Mouse (Mus musculus): ENCODE measurements at regions not wholly inside any gene's neighbourhood (a gene's known extent, or its start where the extent isn't known, plus 50 kb on each side); places are given as distances from the start of the nearest gene placed in this dataset.

GRCm38 (mm10) chr10:57090131-57090530, 396.1 kb upstream of the Hsf2 start:
- TF ChIP-seq CTCF (IDR thresholded peaks at IDR 0.05; ENCODE audit: borderline replicate concordance, insufficient read depth, low read depth, low read length) (no peak), POLR2A (IDR thresholded peaks at IDR 0.05; ENCODE audit: borderline replicate concordance, insufficient read depth, low read length) (no peak)
- Histone ChIP-seq H3K27ac (ENCODE audit: insufficient read depth, low read length) (no peak overlapping the region), H3K27me3 (ENCODE audit: control insufficient read depth, insufficient read depth, low read length) (no peaks in the 10 kb centered on the region), H3K4me3 (replicated peaks; ENCODE audit: insufficient read depth, low read depth, low read length) (no peak overlapping the region), H3K4me1 (ENCODE audit: control insufficient read depth, insufficient read depth, low read length) (no peaks in the 10 kb centered on the region)
- DNase-seq = no peak
- 98% methylated on average over 2 of the region's 2 CpGs for WGBS

GRCm38 (mm10) chr10:57095920-57096319, 390.3 kb upstream of the Hsf2 start:
- 10% methylated on average over 3 of the region's 3 CpGs for WGBS
- no peak overlapping the region for H3K4me3 ChIP-seq (replicated peaks; ENCODE audit: insufficient read depth, low read depth, low read length)
- DNase-seq = no peak

GRCm38 (mm10) chr10:57113359-57113758, 372.8 kb upstream of the Hsf2 start:
- H3K27me3 ChIP-seq (ENCODE audit: control insufficient read depth, insufficient read depth, low read length) = no peaks in the 10 kb centered on the region
- H3K4me3 ChIP-seq (replicated peaks; ENCODE audit: insufficient read depth, low read depth, low read length) = no peak overlapping the region
- no peak overlapping the region for H3K27ac ChIP-seq (ENCODE audit: insufficient read depth, low read length)
- TF ChIP-seq POLR2A (IDR thresholded peaks at IDR 0.05; ENCODE audit: borderline replicate concordance, insufficient read depth, low read length) (no peak), CTCF (IDR thresholded peaks at IDR 0.05; ENCODE audit: borderline replicate concordance, insufficient read depth, low read depth, low read length) (no peak)
- no peaks in the 10 kb centered on the region for H3K4me1 ChIP-seq (ENCODE audit: control insufficient read depth, insufficient read depth, low read length)
- 87% methylated on average over 2 of the region's 2 CpGs for WGBS
- DNase-seq = no peak

More at GRCm38 (mm10) chr10:57095920-57096319, 390.3 kb upstream of the Hsf2 start:
- TF ChIP-seq POLR2A (IDR thresholded peaks at IDR 0.05; ENCODE audit: borderline replicate concordance, insufficient read depth, low read length) (no peak), CTCF (IDR thresholded peaks at IDR 0.05; ENCODE audit: borderline replicate concordance, insufficient read depth, low read depth, low read length) (no peak)
- no peaks in the 10 kb centered on the region for H3K4me1 ChIP-seq (ENCODE audit: control insufficient read depth, insufficient read depth, low read length)
- H3K27me3 ChIP-seq (ENCODE audit: control insufficient read depth, insufficient read depth, low read length) = no peaks in the 10 kb centered on the region
- H3K27ac ChIP-seq (ENCODE audit: insufficient read depth, low read length) = no peak overlapping the region

- Histone ChIP-seq H3K27ac (ENCODE audit: insufficient read depth, low read length) (no peak overlapping the region), H3K27me3 (ENCODE audit: control insufficient read depth, insufficient read depth, low read length) (no peaks in the 10 kb centered on the region), H3K4me3 (replicated peaks; ENCODE audit: insufficient read depth, low read depth, low read length) (no peak overlapping the region), H3K4me1 (ENCODE audit: control insufficient read depth, insufficient read depth, low read length) (no peaks in the 10 kb centered on the region)
- TF ChIP-seq CTCF (IDR thresholded peaks at IDR 0.05; ENCODE audit: borderline replicate concordance, insufficient read depth, low read depth, low read length) (no peak), POLR2A (IDR thresholded peaks at IDR 0.05; ENCODE audit: borderline replicate concordance, insufficient read depth, low read length) (no peak)
- WGBS = 86% methylated on average over 8 of the region's 8 CpGs
- DNase-seq = no peak
Measured at GRCm38 (mm10) chr10:57114696-57115271, 371.4 kb upstream of the Hsf2 start.

- 48% methylated on average over 1 of the region's 1 CpGs for WGBS
- H3K27me3 ChIP-seq (ENCODE audit: control insufficient read depth, insufficient read depth, low read length) = no peaks in the 10 kb centered on the region
- DNase-seq = no peak
- H3K4me1 ChIP-seq (ENCODE audit: control insufficient read depth, insufficient read depth, low read length) = no peaks in the 10 kb centered on the region
- no peak for TF ChIP-seq CTCF (IDR thresholded peaks at IDR 0.05; ENCODE audit: borderline replicate concordance, insufficient read depth, low read depth, low read length)
- no peak for TF ChIP-seq POLR2A (IDR thresholded peaks at IDR 0.05; ENCODE audit: borderline replicate concordance, insufficient read depth, low read length)
- H3K4me3 ChIP-seq (replicated peaks; ENCODE audit: insufficient read depth, low read depth, low read length) = no peak overlapping the region
- H3K27ac ChIP-seq (ENCODE audit: insufficient read depth, low read length) = no peak overlapping the region
Measured at GRCm38 (mm10) chr10:57121514-57121913, 364.7 kb upstream of the Hsf2 start.

GRCm38 (mm10) chr10:57127185-57127584, 359.0 kb upstream of the Hsf2 start:
- TF ChIP-seq POLR2A (IDR thresholded peaks at IDR 0.05; ENCODE audit: borderline replicate concordance, insufficient read depth, low read length) = no peak
- no peak for TF ChIP-seq CTCF (IDR thresholded peaks at IDR 0.05; ENCODE audit: borderline replicate concordance, insufficient read depth, low read depth, low read length)
- no peak overlapping the region for H3K27ac ChIP-seq (ENCODE audit: insufficient read depth, low read length)
- no peaks in the 10 kb centered on the region for H3K4me1 ChIP-seq (ENCODE audit: control insufficient read depth, insufficient read depth, low read length)
- no peaks in the 10 kb centered on the region for H3K27me3 ChIP-seq (ENCODE audit: control insufficient read depth, insufficient read depth, low read length)
- 57% methylated on average over 3 of the region's 3 CpGs for WGBS
- DNase-seq = peak in 1 of 2 experiments; percentile 29
- no peak overlapping the region for H3K4me3 ChIP-seq (replicated peaks; ENCODE audit: insufficient read depth, low read depth, low read length)

- no peak for DNase-seq
- Histone ChIP-seq H3K4me3 (replicated peaks; ENCODE audit: insufficient read depth, low read depth, low read length) (no peak overlapping the region), H3K27me3 (ENCODE audit: control insufficient read depth, insufficient read depth, low read length) (no peaks in the 10 kb centered on the region), H3K27ac (ENCODE audit: insufficient read depth, low read length) (no peak overlapping the region), H3K4me1 (ENCODE audit: control insufficient read depth, insufficient read depth, low read length) (no peaks in the 10 kb centered on the region)
- 70% methylated on average over 4 of the region's 4 CpGs for WGBS
- TF ChIP-seq CTCF (IDR thresholded peaks at IDR 0.05; ENCODE audit: borderline replicate concordance, insufficient read depth, low read depth, low read length) (no peak), POLR2A (IDR thresholded peaks at IDR 0.05; ENCODE audit: borderline replicate concordance, insufficient read depth, low read length) (no peak)
Measured at GRCm38 (mm10) chr10:57156426-57156825, 329.8 kb upstream of the Hsf2 start.

- WGBS = 51% methylated on average over 9 of the region's 9 CpGs
- no peaks in the 10 kb centered on the region for H3K4me1 ChIP-seq (ENCODE audit: control insufficient read depth, insufficient read depth, low read length)
- no peak for TF ChIP-seq POLR2A (IDR thresholded peaks at IDR 0.05; ENCODE audit: borderline replicate concordance, insufficient read depth, low read length)
- no peak for TF ChIP-seq CTCF (IDR thresholded peaks at IDR 0.05; ENCODE audit: borderline replicate concordance, insufficient read depth, low read depth, low read length)
- H3K27ac ChIP-seq (ENCODE audit: insufficient read depth, low read length) = no peak overlapping the region
- no peaks in the 10 kb centered on the region for H3K27me3 ChIP-seq (ENCODE audit: control insufficient read depth, insufficient read depth, low read length)
- no peak for DNase-seq
- no peak overlapping the region for H3K4me3 ChIP-seq (replicated peaks; ENCODE audit: insufficient read depth, low read depth, low read length)
Measured at GRCm38 (mm10) chr10:57156912-57157311, 329.3 kb upstream of the Hsf2 start.

Measured in cerebellum, adult 2 months (tissue).